Mouse (Mus musculus) heart, embryonic 16.5 days (tissue): Measurements from ENCODE around the gene Fam221b. TPM values are rescaled to one million over a fixed set of nuclear protein-coding genes. Genes with fewer than 3 reads are reported as not detected.
A peak's percentile ranks its signal among the peaks of the same experiment; 100 is the strongest.

ENCODE experiments used
- ATAC-seq: fragments of 200-750 bp; cut with Nextera tagmentation; replicated peaks from 2 replicates; pipeline ENCODE4 v1.8.0; 2017; ENCODE audit warnings: moderate number of reproducible peaks; ENCODE audit not compliant: insufficient read depth, low FRiP score; ENCODE audit errors: extremely low read depth
- H3K27ac ChIP-seq: fragments of 300-500 bp; sonication (generic); 2 replicates; pipeline ENCODE4 v1.5.1; 2014; ENCODE audit warnings: mild to moderate bottlenecking, low read length, control low read depth, moderate library complexity
- H3K27me3 ChIP-seq: fragments of 300-500 bp; sonication (generic); 2 replicates; pipeline ENCODE4 v1.6.1; 2014; ENCODE audit warnings: low read length, mixed read lengths; ENCODE audit not compliant: control insufficient read depth, insufficient read depth
- H3K36me3 ChIP-seq: fragments of 300-500 bp; sonication (generic); 2 replicates; pipeline ENCODE4 v1.6.1; 2014; ENCODE audit not compliant: control insufficient read depth, insufficient read depth
- H3K4me1 ChIP-seq: fragments of 300-500 bp; sonication (generic); 2 replicates; pipeline ENCODE4 v1.6.1; 2014; ENCODE audit warnings: low read length, mixed read lengths; ENCODE audit not compliant: control insufficient read depth, insufficient read depth
- H3K4me2 ChIP-seq: fragments of 300-500 bp; sonication (generic); 2 replicates; pipeline ENCODE4 v1.6.1; 2014; ENCODE audit warnings: low read depth, mild to moderate bottlenecking, control low read depth, low read length
- H3K4me3 ChIP-seq: fragments of 300-500 bp; sonication (generic); 2 replicates; pipeline ENCODE4 v1.5.1; 2014; ENCODE audit warnings: mild to moderate bottlenecking, control low read depth, low read length
- H3K9ac ChIP-seq: fragments of 300-500 bp; sonication (generic); 2 replicates; pipeline ENCODE4 v1.6.1; 2014; ENCODE audit warnings: low read length, control low read depth
- H3K9me3 ChIP-seq: fragments of 300-500 bp; sonication (generic); replicated peaks from 2 replicates; pipeline ENCODE4 v1.6.1; 2016; ENCODE audit warnings: low read length; ENCODE audit not compliant: control insufficient read depth
- WGBS: fragments of 180-500 bp; shearing (Covaris S2); extraction: QIAGEN DNeasy Blood & Tissue Kit; methylation state at CpG from one replicate; pipeline ENCODE4 v1.1.7; 2014; 5-methylcytosine and 5-hydroxymethylcytosine counted together
- polyA plus RNA-seq: library from polyadenylated mRNA; unstranded; fragments of >200 nt; fragmentation: Nextera tagmentation; extraction: Ambion mirVana; gene quantifications from 2 replicates; pipeline ENCODE4 v1.2.1, GENCODE M21; 2015

The Fam221b gene
- polyA plus RNA-seq, 1 experiment from 2014 or later: 2.9 TPM

DNA sequence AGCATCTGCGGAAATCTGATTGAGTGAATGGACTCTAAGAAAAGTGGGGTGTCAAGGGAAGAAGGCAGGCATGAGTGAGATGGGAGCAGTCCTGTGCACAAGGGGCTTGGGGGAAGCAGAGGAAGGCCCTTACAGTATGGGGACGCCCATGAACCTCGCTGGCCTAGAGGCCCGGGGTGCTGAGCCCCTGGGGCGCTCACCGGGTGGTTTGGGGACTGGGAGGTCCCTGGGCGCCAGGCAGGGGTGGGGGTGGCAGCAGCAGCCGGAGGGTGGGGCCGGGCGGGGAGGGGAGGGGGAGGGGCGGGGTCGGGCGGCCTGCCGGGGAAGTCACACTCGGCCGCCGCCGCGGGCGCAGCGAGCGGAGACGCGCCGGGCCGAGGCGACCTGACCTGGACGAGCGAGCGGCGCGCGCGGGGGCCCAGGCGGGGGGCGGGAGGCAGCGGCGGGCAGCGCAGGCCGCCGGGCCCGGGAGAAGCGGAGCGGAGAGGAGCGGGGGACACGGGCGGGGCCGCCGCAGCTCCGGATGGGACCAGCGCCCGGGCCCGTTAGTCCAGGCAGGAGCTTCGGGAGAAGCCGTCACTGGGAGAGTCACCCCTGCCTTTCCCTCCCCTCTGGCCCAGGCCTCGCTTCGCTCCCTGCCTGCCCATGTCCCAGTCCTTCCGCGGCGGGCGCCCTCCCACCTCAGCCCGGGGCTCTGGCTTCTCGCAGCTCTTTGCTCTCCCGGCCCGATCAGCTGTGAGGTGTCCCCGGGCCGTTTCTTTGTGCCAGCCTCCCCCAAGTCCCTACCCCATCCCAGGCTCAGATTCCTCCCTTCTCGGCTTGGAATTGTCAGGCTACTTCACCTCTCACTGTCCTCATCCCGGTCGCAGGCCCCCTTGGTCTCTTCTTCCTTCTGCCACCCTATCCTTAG lies 37.6 kb downstream of the Fam221b start, which contains the start of gene Npr2:
Gene Npr2 (plus strand): TSS at position 890 of the 910 bp plus-strand sequence.
- peak within 1 kb of the TSS; percentile 92 for H3K9ac ChIP-seq
- no peaks in the 10 kb centered on the region for H3K9me3 ChIP-seq
- H3K4me1 ChIP-seq: peaks cover 23% of the 10 kb centered on the region
- H3K27ac ChIP-seq: peak within 1 kb of the TSS; percentile 82
- no peaks in the 10 kb centered on the region for H3K36me3 ChIP-seq
- H3K4me2 ChIP-seq: peak within 1 kb of the TSS; percentile 71
- no peaks in the 10 kb centered on the region for H3K27me3 ChIP-seq
- peak within 1 kb of the TSS; percentile 70 for H3K4me3 ChIP-seq
- 1% methylated on average over 54 of the region's 70 CpGs for WGBS
- ATAC-seq: peak; percentile 60

GRCm38 (mm10) chr4:43630671-43631045 lies 38.3 kb downstream of the Fam221b start:
- Histone ChIP-seq H3K4me2 (peak overlapping the region; percentile 71), H3K9ac (peak overlapping the region; percentile 92), H3K4me3 (peak overlapping the region; percentile 70), H3K9me3 (peaks cover under 1% of the 10 kb centered on the region; the same call in 1 of the 2 replicates), H3K27ac (peak overlapping the region; percentile 82), H3K27me3 (no peaks in the 10 kb centered on the region), H3K4me1 (peaks cover 23% of the 10 kb centered on the region), H3K36me3 (no peaks in the 10 kb centered on the region)
- ATAC-seq: no peak; the same call in 1 of the 2 replicates
- 30% methylated on average over 5 of the region's 5 CpGs for WGBS

GRCm38 (mm10) chr4:43630030-43630581 lies 38.8 kb downstream of the Fam221b start:
- Histone ChIP-seq H3K4me2 (peak overlapping the region; percentile 31), H3K27ac (peak overlapping the region; percentile 82; the same call in 1 of the 2 replicates), H3K4me3 (no peak overlapping the region), H3K4me1 (peaks cover 19% of the 10 kb centered on the region), H3K27me3 (no peaks in the 10 kb centered on the region), H3K9ac (no peak overlapping the region), H3K36me3 (peaks cover 3% of the 10 kb centered on the region; the same call in 1 of the 2 replicates), H3K9me3 (peaks cover 6% of the 10 kb centered on the region)
- ATAC-seq: peak; percentile 69; the same call in 1 of the 2 replicates
- 7% methylated on average over 5 of the region's 5 CpGs for WGBS

- H3K4me2 ChIP-seq: peak overlapping the region; percentile 44
- WGBS: 34% methylated on average over 20 of the region's 20 CpGs
- H3K27me3 ChIP-seq: no peaks in the 10 kb centered on the region
- peaks cover 19% of the 10 kb centered on the region for H3K4me1 ChIP-seq
- no peak for ATAC-seq
- H3K9ac ChIP-seq: peak overlapping the region; percentile 40; the same call in 1 of the 2 replicates
- peaks cover 3% of the 10 kb centered on the region; the same call in 1 of the 2 replicates for H3K36me3 ChIP-seq
- H3K9me3 ChIP-seq: peaks cover 10% of the 10 kb centered on the region
- no peak overlapping the region for H3K27ac ChIP-seq
- 0 out of 2 replicates have a peak overlapping the region, but pooled peaks have one; percentile 9 for H3K4me3 ChIP-seq
These were observed 39.7 kb downstream of the Fam221b start for GRCm38 (mm10) chr4:43629106-43629817.

GRCm38 (mm10) chr4:43620146-43620778 lies 48.7 kb downstream of the Fam221b start:
- Histone ChIP-seq H3K27me3 (no peaks in the 10 kb centered on the region), H3K36me3 (no peaks in the 10 kb centered on the region), H3K9me3 (peaks cover 9% of the 10 kb centered on the region), H3K4me2 (no peak overlapping the region), H3K4me3 (no peak overlapping the region), H3K9ac (no peak overlapping the region), H3K4me1 (no peaks in the 10 kb centered on the region), H3K27ac (no peak overlapping the region)
- no peak for ATAC-seq
- 59% methylated on average over 4 of the region's 4 CpGs for WGBS

GRCm38 (mm10) chr4:43613060-43613730 lies 55.8 kb downstream of the Fam221b start:
- Histone ChIP-seq H3K27ac (no peak overlapping the region), H3K4me1 (no peaks in the 10 kb centered on the region), H3K27me3 (no peaks in the 10 kb centered on the region; the same call in 1 of the 2 replicates), H3K36me3 (no peaks in the 10 kb centered on the region), H3K9ac (no peak overlapping the region), H3K4me2 (no peak overlapping the region), H3K9me3 (no peaks in the 10 kb centered on the region), H3K4me3 (no peak overlapping the region)
- WGBS: 53% methylated on average over 3 of the region's 3 CpGs
- no peak for ATAC-seq

GRCm38 (mm10) chr4:43612534-43612933 lies 56.4 kb downstream of the Fam221b start:
- H3K4me1 ChIP-seq: no peaks in the 10 kb centered on the region
- WGBS: 48% methylated on average over 10 of the region's 10 CpGs
- H3K27ac ChIP-seq: no peak overlapping the region
- H3K36me3 ChIP-seq: no peaks in the 10 kb centered on the region
- no peak overlapping the region for H3K9ac ChIP-seq
- ATAC-seq: no peak
- no peaks in the 10 kb centered on the region; the same call in 1 of the 2 replicates for H3K27me3 ChIP-seq
- H3K4me3 ChIP-seq: no peak overlapping the region
- no peak overlapping the region for H3K4me2 ChIP-seq
- no peaks in the 10 kb centered on the region for H3K9me3 ChIP-seq
